Mouse (Mus musculus): ENCODE results near the gene Trnp1.

- TF ChIP-seq CTCF (IDR thresholded peaks at IDR 0.05) (no peak), EP300 (IDR thresholded peaks at IDR 0.05) (no peak)
These were observed 6.0 kb upstream of the Trnp1 start for GRCm38 (mm10) chr4:133504300-133504699.

Data from lung, postnatal 0 days (tissue).